Mouse (Mus musculus): ENCODE results near the gene Pkd1.

The Pkd1 gene

DNA sequence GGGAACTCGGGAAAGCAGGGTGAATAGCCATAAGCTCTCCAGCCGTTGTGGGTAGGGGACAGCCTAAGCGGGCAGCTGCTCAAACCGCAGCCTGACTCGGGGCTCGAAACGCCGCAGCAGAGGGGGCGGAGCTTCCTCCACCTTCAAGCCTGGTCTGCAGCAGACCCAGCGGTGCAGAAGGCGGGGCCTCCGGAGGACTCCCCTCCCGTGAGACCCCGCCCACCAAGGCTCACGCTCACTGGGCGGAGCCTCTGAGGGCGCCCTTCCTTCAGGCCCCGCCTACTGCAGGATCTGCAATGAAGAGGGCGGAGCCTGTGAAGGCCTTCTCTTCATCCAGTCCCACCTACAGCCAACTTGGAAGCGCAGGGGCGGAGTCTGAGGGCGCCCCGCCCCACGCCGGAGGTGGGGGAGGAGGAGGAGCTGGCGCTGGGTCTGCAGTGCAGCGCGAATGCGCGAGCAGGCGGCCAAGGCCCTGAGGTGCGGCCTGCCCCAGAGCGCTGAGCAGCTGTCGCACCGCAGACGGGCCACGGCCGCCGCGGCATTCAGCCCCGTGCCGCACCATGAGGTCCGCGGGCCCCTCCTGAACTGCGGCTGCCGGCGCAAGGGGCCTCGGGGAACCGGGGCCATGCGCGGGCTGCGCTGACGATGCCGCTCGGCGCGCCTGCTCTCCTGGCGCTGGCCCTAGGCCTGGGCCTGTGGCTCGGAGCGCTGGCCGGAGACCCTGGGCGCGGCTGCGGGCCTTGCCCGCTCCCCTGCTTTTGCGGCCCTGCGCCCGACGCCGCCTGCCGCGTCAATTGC is at the start of gene Pkd1:
Pkd1 (plus strand) TSS at position 217 of the 798 bp plus-strand sequence.
- peak; percentile 100 for DNase-seq

DNA sequence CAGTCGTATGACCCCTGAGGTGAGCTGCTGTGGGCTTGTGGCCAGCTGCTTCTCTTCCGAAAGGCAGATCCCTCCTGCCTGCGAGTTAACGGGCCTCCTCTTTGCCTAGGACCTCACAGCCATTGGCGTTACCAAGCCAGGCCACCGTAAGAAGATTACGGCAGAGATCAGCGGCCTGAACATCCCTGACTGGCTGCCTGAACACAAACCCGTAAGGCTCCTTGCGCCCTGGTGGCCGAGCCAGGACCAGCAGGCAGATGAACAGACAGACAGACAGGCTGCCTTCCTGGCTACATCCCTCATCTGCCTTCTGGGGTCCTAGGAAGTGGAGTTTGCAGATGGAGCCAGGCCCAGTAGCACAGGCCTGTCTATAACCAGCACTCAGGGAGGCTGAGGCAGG is 47.4 kb upstream of the Pkd1 start:
- no peak for DNase-seq

DNA sequence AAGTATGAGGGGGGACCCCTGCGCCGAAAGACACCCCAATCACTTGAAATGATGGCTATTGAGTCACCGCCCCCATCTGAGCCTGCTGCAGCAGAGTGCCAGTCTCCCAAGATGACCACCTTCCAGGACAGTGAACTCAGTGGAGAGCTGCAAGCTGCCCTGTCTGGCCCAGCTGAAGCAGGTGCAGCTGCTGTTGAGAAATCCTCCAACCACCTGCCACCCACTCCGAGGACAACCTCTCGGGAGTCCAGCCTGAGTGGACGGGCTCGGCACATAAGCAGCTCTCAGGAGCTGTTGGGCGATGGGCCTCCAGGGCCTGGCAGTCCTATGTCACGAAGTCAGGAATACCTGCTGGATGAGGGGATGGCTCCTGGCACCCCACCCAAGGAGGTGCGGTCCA is 45.5 kb upstream of the Pkd1 start:
- no peak for DNase-seq

DNA sequence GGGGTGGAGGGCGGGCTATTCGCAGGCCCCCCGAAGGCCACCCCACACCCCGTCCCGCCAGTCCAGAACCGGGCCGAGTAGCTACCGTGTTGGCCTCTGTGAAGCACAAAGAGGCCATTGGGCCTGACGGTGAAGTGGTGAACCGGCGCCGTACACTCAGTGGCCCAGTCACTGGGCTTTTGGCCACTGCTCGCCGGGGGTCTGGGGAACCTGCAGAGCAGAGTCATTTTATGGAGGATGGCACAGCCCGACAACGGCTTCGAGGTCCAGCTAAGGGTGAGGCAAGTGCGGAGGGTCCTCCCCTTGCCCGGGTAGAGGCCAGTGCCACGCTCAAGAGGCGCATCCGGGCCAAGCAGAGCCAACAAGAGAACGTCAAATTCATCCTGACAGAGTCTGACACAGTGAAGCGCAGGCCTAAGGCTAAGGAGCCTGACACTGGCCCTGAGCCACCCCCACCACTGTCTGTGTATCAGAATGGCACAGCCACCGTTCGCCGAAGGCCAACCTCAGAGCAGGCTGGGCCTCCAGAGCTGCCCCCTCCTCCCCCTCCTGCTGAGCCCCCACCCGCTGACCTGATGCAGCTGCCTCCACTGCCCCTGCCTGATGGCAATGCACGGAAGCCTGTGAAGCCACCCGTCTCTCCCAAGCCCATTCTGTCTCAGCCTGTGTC is 44.2 kb upstream of the Pkd1 start:
- DNase-seq, result no peak

DNA sequence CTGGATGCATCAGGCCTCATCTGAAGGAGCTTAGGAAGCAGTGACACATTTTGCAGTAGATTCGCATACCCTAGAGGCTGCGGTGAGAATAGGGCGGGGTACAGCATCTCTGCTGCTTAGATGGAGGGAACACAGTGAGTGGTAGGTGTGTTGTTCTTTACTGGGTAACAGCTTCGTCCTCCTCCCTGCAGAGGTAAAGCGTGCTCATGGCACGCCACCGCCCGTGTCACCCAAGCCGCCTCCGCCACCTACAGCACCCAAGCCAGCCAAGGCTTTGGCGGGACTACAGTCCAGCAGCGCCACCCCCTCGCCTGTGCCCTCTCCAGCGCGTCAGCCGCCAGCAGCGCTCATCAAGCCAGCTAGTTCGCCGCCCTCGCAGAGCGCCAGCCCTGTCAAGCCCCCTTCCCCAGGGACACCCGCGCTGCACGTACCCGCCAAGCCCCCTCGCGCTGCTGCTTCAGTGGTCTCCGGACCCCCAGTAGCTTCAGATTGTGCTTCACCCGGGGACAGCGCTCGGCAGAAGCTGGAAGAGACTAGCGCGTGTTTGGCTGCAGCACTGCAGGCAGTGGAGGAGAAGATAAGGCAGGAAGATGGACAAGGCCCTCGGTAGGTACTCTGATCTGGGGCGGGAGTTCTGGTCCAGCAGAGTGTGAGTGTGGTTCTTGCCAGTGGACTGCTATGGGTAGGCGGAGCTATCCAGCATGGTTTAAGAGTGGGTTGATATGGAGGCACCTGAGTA is 43.1 kb upstream of the Pkd1 start:
- peak; percentile 90 for DNase-seq

DNA sequence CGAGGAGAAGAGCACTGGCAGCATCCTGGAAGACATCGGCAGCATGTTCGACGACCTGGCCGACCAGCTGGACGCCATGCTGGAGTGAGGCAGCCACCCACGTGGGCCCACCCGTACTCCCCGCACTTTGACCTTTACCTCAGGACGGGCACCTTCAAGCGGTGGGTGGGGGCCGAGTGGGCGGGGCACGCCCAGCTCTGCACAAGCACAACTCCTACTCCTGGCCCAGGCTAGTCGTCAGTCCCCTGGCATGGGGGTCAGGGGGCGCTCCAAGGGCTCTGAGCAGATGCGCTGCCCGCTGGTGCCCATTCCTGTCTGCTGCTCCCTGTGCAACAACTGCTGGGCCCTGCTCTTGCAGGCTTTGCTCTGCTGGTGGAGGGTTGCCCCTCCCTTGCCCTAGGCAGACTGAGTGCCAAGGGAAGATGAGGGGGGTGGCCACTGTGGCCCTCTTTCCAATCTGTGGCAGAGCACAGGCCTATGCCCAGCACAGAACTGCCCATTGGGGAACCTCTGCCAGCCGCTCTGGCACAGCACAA is 42.4 kb upstream of the Pkd1 start:
- DNase-seq, result no peak

DNA sequence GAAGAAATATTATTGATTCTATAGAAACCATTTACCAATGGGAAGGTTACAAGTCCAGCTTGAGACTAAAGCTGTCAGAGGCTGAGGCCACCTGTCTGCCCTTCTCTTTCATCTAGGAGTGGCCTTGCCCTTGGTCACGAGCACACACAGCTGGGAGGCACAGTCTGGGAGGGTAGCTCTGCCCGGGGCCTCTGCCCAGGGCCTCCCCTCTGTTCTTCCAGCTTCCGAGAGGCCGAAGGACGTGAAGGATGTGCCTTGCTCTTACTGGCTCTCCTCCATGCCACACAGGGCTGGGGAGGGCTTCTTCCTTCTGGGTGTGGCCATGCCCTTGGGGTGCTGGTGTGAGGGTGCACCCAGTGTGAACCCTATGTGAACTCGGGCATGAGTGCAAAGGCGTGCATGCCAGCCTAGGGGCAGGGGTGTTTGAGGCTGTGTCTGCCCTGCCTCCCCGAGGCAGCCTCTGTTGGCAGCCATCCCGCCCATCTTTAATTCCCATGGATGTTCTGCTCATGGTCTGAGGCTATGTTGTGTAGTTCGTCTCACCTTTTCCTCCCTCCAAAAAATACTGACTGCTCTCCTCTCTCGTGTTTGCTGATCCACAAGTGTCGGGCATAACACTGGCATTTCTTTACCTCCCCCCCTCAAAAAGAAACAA is 41.7 kb upstream of the Pkd1 start:
- DNase-seq, result no peak

DNA sequence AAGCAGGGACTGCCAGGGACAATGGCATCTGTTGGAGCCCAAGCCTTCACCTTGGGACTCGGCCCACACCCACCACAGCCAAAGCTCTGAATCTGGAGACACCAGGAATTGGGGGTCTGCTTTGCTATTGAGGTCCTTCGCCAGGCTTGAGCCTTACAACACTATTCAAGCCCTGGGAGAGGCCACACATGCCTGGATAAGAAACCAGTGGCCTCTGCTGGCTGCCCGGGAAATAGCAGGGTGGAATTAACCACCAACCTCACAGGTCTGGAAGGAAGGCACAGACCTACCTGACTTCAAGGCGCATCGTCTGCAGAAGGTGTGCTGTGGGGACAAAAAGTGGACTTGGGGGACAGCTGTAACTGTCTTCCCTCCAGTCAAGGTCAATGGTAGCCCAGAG is 36.0 kb upstream of the Pkd1 start:
- peak; percentile 94 for DNase-seq

DNA sequence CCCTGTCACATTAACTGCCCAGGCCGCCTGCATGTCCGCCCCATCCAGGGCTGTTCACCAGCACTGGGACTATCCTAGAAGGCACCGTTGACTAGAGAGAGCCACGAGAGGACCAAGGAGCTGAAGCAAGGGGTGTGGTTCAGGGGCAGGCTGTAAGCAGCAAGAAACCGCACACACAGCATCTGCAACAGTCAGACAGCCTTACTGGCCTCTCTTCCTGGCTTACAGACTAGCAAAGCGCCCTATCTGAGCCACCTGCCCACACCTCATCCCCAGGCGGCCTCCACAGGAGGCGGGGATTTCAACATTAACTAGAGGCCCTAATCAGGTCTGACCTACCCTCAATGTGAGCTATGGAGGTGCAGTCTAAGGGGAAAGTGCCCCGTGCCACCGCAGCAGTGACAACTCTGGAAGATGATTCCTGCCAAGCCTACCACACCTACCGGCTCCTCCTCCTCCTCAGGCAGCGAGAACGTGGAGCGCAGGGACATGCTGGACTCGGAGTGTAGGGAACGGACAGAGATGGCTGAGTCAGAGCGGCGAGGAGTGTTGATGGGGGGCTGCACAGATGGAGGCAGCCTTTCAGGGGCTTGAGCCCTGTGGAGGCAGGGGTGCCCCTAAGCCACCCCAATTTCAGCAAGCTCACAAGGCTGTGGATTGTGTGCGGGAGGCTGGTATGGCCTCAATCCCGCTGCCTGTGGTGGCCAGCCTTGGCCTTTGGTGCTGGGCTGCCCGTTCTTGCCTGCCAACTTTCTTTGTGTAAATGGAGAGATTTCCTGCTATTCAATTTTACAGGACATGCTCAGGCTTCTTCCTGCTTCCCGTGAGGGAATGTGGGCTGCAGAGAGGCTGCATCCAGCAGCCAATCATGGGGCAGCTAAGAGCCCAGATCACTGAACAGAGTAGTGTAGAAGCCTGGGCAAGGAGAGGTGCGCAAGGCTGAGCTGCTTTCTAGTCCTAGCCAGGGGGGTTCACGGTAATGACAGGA is 35.1 kb upstream of the Pkd1 start:
- peak; percentile 96 for DNase-seq

DNA sequence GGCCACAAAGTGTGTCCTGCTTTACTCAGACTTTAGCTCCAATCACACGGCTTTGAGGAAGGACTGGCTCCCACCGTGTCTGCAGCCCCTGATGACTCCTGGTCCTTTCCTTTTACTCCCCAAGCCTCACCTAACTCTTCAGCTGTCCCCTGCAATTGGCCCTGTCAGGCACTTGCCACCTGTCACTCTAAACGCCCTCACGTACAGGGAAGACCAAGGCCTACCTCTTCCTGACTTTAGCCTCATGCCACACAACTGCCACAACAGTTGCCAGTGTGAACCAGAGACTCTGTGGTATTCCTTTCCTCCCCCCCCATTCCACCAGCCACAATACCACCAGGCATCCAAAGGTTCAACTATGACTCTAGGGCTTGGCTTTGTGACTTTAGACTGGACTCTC is 29.2 kb upstream of the Pkd1 start:
- no peak for DNase-seq

DNA sequence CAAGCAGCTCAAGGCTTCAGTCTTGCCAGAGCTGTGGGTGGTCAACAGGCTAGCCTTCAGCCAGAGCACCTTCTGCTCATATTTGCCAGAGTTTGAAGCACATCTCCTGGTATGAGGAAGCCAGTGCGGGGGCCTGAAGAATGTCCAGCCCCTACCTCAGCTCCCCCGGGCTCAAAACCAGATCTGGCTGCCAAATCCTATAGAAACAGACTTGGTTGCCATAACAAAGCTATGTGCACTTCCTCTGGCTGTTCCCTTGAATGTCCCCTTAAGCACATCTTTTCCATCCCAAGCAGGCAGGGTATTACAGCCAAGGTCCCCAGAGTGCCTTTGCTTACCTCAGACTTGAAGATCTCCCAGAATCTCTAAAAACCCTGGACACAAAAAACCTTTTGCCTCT is 24.9 kb upstream of the Pkd1 start:
- no peak for DNase-seq

DNA sequence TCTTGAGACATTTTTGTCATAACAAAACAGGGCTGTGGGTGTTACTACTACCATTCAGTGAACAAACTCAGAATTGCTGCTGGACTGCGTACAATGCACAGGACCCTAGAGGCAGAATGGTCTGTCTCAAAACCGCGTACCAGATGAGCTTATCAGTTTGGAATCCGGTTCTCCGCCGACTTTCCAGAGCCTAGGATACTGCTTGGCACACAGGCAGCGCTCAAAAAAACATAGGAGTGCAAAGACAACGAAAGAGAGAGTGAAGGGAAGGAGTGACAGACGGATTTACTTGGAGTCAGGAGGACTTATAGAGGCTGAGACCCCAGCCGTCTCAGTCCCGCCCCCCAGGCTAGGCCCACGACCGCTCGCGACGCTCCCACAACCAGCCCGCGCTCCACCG is 22.3 kb upstream of the Pkd1 start:
- DNase-seq, result no peak

DNA sequence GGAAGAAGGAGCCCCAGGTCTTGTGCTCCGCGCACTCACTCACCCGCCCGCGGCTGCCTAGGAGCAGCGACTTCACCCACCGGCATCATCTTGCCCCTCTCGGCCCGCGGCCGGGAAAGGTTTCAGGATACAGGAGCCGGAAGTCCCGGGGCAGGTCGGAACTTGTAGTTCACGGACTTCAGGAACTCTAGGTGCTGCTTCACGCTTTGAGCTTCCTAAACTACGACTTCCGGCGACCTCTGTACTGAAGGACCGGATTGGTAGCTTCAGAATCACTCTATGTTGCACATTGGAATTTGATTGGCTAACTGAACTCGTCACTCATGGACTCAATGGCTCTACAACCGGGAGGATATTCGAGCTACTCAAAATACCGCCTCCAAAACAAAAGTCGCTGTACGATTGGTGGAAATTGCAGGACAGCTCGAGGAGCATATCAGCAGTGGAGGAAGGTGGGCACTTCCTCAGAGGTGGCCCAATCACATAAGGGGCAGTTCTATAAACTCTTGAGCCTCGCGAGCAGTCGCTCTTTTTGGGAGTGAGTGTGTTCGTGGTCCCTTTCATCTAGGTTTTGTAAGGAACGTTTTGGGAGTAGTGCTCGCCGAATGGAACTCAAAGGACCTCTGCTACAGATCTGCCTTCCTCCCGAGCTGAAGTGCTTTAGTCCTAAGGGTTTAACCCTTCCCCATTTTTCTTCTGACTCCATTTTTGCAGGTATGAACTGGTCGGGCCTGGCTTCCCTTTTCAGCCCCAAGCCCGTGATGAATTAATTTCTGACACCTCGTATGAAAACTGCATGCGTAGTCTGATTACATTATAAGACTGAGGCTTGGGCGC is 21.7 kb upstream of the Pkd1 start, which contains the start of gene Traf7:
Traf7 (minus strand) TSS at position 216 of the 837 bp plus-strand sequence.
- peak; percentile 100 for DNase-seq

DNA sequence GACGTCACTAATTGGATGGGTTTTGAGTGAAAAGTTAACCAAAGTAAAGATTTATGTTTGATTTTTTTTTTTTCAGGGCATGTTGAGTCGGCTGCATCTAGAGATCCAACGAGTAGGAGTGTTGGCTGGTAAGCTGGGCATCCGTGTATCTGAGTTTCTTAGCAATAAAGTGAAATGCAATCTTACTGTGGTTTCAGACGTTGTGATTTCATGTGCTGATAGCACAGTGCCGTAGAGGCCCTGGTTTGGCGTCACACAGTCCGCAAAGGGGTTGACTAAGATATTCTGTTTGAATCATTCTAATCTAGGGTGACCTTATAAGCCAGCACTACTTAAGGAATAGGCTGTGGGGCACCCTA is 21.1 kb upstream of the Pkd1 start:
- DNase-seq, result no peak

DNA sequence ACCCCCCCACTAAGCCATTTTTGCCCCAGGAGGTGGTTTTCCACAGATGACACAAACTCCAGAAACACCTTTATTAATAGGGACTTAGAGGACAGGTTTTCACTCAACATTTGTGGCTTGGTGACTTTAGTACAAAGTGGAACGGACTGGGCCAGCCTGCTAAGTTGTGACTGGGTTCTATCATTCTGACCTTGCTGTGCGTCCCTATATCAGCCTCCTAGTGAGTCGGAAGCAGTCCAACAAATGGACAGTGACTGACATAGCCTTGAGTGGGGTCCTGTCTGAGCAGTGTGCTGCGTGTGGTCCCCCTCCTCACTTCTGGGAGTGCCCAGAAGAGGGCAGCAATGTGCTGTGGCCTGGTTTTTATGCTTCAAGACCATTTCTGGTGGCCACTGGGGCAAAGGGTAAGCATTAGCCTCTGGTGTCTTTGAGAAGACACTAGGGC is 20.6 kb upstream of the Pkd1 start:
- DNase-seq, result no peak

DNA sequence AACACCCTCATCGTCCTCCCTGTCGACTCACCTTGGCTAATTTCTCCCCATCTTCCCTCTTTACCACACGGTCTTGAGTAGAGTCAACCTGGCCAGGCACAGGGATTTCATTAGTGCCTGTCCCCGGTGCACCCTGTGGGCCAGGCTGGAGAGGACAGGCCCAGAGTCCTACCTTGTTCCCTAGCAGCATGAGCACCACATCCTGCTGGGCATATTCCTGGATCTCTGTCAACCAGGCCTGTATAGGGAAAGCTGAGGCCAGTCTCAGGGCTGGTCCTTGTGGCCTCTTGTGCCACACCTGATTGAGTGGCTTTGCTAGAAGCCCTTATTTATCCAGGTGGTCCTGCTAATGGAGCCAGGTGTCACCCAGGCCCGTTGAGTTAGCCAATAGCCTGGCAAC is 19.8 kb upstream of the Pkd1 start:
- no peak for DNase-seq

DNA sequence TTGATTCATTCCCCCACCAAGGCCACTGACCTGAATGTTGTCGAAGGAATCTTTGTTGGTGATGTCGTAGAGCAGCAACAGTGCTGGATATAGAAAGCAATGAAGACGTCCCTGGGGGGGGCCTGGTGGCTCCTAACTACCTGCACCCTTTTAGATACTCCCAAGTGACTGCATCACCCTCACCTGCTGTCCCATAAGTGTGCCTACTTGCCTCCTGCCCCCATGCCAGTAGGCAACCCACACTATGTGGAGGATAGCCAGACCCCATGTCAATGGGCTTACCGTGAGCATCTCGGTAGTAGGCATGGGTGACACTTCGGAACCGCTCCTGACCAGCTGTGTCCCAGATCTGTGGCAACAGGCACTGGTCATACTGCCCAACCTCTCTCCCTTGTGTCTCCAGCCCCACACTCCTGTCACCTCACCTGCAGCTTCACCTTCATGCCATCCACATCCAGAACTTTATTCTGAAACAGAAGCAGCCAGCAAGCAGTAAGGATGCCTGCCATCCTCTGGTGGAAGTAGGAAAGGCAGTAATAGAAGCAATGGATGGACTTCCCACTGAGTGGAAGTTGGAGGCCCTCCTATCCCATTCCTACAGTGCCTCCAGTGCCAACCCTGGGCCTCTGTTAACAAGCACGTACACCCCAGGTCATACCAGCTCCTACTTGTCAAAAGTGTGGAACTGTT is 19.1 kb upstream of the Pkd1 start:
- peak; percentile 93 for DNase-seq

DNA sequence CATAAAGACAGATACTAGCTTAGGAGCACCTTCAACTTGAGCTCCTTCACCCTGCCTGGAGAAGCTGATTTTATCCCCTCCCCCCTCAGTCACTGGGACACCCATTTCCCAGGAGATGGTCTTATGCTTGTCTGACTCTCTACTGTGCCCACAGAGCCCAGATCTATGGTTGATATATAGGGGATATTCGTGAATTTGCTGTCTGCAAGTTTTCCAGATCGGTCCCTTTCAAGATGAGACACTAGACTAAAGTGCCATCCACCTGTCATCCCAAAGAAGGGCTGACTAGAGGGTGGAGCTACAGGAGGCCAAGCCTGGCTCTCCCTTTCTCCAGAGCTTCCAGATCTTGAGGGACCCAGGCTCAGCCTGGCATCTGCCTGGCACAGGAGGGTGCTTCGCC is 18.6 kb upstream of the Pkd1 start:
- no peak for DNase-seq

DNA sequence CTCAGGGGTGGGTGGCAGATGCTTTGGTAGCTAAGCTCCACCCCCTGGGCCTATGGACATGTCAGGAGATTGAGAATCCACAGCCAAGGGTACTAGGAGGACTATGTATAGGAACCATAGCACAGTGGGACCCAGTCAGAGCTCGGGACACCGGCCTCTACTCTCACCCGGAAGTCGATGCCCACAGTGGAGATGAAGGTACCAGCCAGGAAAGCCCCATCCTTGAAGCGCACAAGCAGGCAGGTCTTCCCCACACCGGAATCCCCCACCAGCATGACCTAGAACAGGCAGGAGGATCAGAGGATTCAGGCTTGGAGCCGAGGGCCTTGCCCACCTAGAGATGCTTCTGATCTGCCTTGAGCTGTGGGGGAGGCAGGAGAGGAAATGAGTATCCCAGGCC is 17.6 kb upstream of the Pkd1 start:
- no peak for DNase-seq

All from heart, adult 11 months (tissue).